Mouse (Mus musculus): Measurements from ENCODE around the gene Wdr1. TPM values are rescaled to one million over a fixed set of nuclear protein-coding genes. Genes with fewer than 3 reads are reported as not detected.

Gene Wdr1
- total RNA-seq, 2 experiments from 2014 or later: 149 to 155 TPM

DNA sequence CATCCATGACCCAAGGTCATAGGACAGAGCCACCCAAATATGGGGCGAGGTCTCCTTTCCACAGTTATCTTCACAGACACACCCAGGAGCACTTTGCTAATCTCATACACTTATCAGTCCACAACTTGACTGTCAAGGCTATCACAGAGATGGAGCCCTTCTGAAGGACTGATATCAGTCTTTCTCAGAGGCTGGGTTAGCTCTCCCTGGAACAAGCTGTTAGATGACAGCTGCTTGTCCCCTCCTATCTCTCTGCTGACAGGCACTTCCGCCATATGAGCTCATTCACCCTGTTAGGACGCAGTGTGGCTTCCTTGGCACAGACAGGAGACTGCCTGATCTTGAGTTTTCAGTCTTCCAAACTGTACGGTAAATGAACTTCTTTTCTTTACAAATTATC is 53.5 kb downstream of the Wdr1 start:
- intact Hi-C loops (cut with DNase I): no loop called here
- Histone ChIP-seq H3K4me3 (no peak overlapping the region), H3K27ac (no peak overlapping the region)
- DNase-seq (ENCODE audit: extremely low spot score in 1 of 2, low spot score in 2 of 2): no peak
- no peak for TF ChIP-seq CTCF (IDR thresholded peaks at IDR 0.05)

DNA sequence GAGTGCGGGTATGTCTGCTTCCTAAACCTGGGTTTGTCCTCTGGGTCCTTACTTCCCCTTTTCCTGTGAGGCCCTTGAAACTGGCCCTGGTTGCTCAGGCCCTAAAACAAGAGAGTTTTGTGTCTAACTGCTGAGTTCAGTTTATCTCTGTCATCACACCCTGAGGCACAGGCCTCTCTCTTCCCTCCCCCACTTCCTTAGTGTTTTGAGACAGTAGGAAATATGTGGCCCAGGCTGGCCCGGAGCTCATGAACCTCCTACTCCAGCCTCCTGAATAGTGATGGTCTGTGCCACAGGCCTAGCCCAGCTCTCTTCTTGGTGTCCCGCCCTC is 57.6 kb downstream of the Wdr1 start:
- intact Hi-C loops (cut with DNase I): no loop called here
- DNase-seq (ENCODE audit: extremely low spot score in 1 of 2, low spot score in 2 of 2): no peak
- TF ChIP-seq CTCF (IDR thresholded peaks at IDR 0.05): no peak

DNA sequence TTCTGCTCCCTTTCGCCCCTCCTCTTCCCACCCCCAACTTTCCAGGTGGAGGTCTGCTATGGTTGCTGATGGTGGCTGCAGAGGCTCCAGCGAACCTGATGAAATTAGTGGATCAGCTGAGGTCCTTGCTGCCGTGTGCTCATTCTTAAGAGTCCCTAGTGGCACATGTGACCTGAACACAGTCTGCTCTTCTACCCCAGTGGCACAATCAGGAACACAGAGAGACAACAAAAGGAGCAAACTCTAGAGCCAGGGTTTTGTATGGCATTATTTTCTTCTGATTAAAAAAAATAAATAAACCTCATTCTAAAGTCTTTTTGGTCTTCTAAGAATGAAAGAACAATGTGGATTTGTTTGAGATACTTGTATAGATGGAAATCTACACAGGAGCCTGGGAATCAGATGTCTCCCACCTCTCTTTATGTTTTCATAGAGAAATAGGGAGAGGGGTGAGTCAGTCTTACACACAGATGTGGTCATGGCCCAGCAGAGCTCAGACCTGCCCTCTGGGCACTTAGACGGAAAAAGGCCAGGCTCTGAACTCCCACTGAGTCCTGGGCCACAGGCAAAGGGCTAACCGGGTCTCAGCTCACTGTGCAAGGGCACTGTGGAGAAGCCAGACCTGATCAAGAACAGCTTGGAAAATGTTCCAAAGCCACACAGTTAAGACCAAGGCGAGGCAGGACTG is 58.1 kb downstream of the Wdr1 start:
- no peak overlapping the region for H3K4me3 ChIP-seq
- no peak for TF ChIP-seq CTCF (IDR thresholded peaks at IDR 0.05)
- DNase-seq (ENCODE audit: extremely low spot score in 1 of 2, low spot score in 2 of 2): no peak
- intact Hi-C loops (cut with DNase I): no loop called here
- no peak overlapping the region for H3K27ac ChIP-seq

More for the DNA sequence above, 57.6 kb downstream of the Wdr1 start:
- Histone ChIP-seq H3K27ac (no peak overlapping the region), H3K4me3 (no peak overlapping the region)

DNA sequence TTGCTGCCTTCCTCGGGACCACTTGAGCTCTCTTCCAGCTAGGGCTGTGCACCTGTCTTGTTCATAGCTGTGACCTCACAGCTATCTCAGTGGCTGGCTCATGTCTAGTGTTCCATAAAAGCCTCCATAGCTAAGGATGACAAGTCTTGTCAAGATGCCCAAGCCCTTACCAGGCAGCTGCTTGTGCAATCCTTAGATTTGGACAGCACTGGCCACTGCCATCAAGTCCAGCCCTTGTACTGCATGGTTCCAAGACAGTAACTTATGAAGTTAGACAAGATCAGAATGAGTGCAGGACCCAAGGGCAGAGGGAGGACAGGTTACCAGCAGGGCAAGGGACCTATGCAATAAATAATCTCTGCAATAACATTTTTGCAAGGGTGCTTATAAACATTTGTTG is 58.9 kb downstream of the Wdr1 start:
- intact Hi-C loops (cut with DNase I): no loop called here
- Histone ChIP-seq H3K27ac (no peak overlapping the region), H3K4me3 (no peak overlapping the region)
- no peak for DNase-seq (ENCODE audit: extremely low spot score in 1 of 2, low spot score in 2 of 2)
- TF ChIP-seq CTCF (IDR thresholded peaks at IDR 0.05): no peak

DNA sequence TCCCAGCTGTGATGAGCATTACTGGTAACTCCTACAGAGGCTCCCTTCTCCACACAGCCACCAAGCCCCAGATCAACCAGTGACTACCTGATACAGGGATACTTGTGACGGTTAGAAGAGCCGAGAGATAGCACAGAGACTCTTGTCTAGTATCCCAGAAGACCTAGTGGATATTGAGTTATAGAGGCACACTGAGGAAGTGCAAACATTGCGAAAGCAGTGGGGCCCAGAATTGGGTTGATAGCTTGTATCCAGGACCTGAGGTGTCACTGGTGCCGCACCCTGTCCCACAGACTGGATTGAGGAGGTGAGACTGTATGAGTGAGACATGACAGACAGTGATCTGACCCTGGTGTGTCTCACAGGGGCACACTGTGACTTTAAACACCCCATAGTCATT is 60.0 kb downstream of the Wdr1 start, which contains the start of gene Slc2a9:
Gene Slc2a9, minus strand, starts transcription at position 152 of the 400 bp plus-strand sequence.
- TF ChIP-seq CTCF (IDR thresholded peaks at IDR 0.05): no peak
- DNase-seq (ENCODE audit: extremely low spot score in 1 of 2, low spot score in 2 of 2): no peak
- no peak within 1 kb of the TSS for H3K27ac ChIP-seq
- H3K4me3 ChIP-seq: no peak within 1 kb of the TSS
- intact Hi-C loops (cut with DNase I): no loop called here

DNA sequence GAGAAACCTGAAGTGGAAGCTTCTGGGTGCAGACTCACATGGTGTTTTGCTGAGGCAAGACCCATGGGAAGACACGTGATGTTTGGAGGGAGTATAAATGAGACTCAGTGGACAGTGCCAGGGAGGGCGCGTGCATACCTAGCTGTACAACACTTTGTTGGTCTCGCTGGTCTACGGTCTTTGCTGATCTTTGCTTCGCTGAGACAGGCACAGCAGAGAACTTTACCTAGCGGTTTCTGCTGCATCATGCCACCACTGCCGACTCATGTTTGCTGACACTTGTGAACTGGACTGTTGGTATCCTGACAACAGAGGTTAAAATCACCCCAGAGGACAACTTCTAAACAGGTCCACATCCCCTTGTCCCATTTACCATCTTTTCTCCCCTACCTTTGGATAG is 63.0 kb downstream of the Wdr1 start:
- H3K4me3 ChIP-seq: no peak overlapping the region
- no peak for DNase-seq (ENCODE audit: extremely low spot score in 1 of 2, low spot score in 2 of 2)
- TF ChIP-seq CTCF (IDR thresholded peaks at IDR 0.05): no peak
- H3K27ac ChIP-seq: no peak overlapping the region
- intact Hi-C loops (cut with DNase I): no loop called here

DNA sequence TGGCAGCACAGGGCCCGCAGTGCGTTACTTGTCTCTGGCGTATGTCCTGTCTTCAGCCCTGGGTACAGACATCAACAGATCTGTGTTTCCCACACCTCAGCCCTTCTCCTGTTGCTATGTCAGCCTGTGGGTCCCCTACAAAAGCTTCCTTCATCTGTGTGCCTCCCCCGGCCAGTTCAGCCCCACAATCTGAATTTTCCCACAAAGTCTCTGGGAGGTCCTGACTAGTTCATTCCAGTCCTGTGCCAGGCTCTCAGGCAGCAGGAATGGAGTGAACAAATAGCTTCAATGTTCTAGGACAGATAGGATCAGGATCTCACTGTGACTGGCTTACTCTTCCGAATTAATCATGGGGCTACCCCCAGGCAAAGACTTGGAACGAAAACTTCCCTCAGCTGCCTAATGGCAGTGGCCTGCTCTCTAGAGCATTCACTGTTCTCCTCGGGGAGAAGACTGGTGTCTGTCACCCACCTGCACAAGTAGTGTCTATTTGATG is 63.7 kb downstream of the Wdr1 start:
- no peak for TF ChIP-seq CTCF (IDR thresholded peaks at IDR 0.05)
- DNase-seq (ENCODE audit: extremely low spot score in 1 of 2, low spot score in 2 of 2): no peak
- Histone ChIP-seq H3K4me3 (no peak overlapping the region), H3K27ac (no peak overlapping the region)
- intact Hi-C loops (cut with DNase I): no loop called here

DNA sequence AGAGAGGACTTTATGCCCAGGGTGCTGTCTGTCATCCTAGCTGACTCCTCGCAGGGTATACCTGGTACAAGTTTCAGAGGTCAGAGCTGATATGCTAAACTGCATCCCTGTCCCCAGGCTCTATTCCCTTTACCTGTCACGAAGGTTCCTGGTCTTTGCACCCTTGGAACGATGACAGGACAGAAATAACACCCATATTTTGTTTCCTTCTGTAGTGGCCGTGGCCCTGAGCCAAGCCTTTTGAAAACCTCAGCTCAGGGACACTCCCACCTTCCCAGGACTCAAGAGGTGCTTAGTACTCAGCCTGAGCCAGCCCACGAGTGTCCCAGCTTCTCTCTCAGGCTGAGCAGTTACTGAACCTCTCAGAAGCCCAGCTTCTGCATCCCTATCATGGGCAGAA is 64.5 kb downstream of the Wdr1 start:
- Histone ChIP-seq H3K4me3 (no peak overlapping the region), H3K27ac (no peak overlapping the region)
- TF ChIP-seq CTCF (IDR thresholded peaks at IDR 0.05): no peak
- intact Hi-C loops (cut with DNase I): no loop called here
- DNase-seq (ENCODE audit: extremely low spot score in 1 of 2, low spot score in 2 of 2): no peak

DNA sequence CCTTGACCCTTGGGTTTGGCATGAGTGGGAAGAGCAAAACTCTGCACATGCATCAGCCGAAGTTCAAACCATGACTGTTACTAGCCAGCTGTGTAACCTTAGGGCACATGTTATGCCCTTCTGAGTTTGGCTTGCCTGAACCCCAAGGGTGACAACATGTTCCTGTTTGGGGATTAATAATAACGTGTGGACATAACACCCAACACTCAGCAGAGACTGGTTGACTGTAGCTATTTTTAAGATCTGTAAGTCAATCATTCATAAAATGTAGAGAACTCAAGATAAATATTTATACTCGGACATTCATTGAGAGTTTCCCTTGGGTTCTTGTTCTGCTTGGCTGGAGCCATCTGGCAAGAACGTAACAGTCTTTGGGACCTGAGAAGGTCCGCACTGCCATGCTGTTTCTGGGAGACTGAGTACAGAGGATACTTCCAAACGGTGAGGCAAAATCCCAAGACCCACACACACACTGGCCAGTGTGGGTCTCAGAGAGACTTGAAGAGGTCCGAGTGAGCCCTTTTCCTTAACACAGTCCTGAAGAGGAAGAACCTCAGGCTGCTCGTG is 66.4 kb downstream of the Wdr1 start:
- DNase-seq (ENCODE audit: extremely low spot score in 1 of 2, low spot score in 2 of 2): no peak
- TF ChIP-seq CTCF (IDR thresholded peaks at IDR 0.05): no peak
- H3K4me3 ChIP-seq: no peak overlapping the region
- intact Hi-C loops (cut with DNase I): no loop called here
- H3K27ac ChIP-seq: no peak overlapping the region

DNA sequence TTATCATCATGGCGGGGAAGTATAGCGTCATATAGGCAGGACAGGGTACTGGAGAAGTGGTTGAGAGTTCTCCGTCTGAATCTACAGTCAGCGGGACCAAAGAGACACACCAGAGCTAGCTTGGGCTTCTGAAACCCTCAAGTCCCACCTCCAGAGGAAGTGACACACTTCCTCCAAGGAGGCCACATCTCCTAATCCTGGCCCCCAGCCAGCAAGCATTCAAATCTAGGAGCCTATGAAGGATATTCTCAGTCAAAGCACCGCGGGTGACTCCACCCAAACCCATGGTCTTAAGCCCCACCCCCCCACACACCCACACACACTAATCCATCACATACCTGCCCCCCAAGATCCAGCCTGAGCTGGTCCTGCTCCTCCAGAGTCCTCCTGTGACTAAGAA is 69.1 kb downstream of the Wdr1 start:
- H3K4me3 ChIP-seq: no peak overlapping the region
- H3K27ac ChIP-seq: no peak overlapping the region
- no peak for TF ChIP-seq CTCF (IDR thresholded peaks at IDR 0.05)
- no peak for DNase-seq (ENCODE audit: extremely low spot score in 1 of 2, low spot score in 2 of 2)
- intact Hi-C loops (cut with DNase I): no loop called here

DNA sequence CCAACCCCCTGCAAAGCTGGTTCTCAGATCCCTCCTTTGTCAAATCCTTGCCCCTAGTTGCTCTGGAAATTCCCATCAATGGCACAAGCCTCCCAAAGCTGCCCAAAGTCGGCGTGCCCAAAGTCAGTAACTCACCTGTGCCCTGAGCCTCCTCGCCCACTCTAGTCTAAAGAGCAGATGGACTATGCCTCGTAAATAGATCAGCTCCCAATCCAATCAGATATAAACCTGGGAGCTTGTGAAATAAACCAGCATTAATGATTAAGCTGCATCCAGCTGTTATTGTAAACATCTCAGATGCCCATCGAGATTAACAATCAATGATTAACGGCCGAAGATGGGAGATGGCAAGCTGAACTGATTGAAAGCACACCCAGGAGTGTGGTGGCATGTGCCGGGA is 71.3 kb downstream of the Wdr1 start:
- DNase-seq (ENCODE audit: extremely low spot score in 1 of 2, low spot score in 2 of 2): no peak
- no peak for TF ChIP-seq CTCF (IDR thresholded peaks at IDR 0.05)
- Histone ChIP-seq H3K27ac (no peak overlapping the region), H3K4me3 (no peak overlapping the region)
- intact Hi-C loops (cut with DNase I): no loop called here

DNA sequence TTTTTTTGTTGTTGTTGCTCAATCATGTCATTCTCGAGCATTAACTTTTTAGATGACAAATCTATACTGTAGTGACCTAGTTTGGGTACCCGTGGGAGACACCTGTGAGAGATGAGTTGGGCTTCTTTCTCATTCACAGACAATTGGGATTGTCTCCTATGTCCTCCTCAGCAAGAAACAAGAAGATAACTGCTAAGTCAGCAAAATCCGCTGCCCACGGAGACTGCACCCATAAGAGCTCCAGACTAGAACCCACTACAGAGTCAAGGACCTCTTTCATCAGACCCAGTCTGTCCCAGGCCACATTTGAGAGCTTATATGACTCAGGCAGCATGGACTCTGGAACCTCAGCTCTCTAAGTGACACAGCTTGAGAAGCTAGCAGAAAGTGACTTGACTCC is 73.3 kb downstream of the Wdr1 start:
- no peak for TF ChIP-seq CTCF (IDR thresholded peaks at IDR 0.05)
- intact Hi-C loops (cut with DNase I): no loop called here

More for the DNA sequence above, 73.3 kb downstream of the Wdr1 start:
- Histone ChIP-seq H3K4me3 (no peak overlapping the region), H3K27ac (no peak overlapping the region)
- no peak for DNase-seq (ENCODE audit: extremely low spot score in 1 of 2, low spot score in 2 of 2)

Data from left cerebral cortex, adult 2 months (tissue).